Mouse (Mus musculus): ENCODE data around the gene Mslnl.

Gene Mslnl

GRCm38 (mm10) chr17:25744311-25744710 lies 8.5 kb downstream of the Mslnl start:
- no peak for DNase-seq (ENCODE audit: low spot score)

- DNase-seq (ENCODE audit: low spot score) = no peak
Measured at GRCm38 (mm10) chr17:25748238-25748637, 12.4 kb downstream of the Mslnl start.

- no peak for DNase-seq (ENCODE audit: low spot score)
Measured at GRCm38 (mm10) chr17:25749314-25749713, 13.5 kb downstream of the Mslnl start.

DNA sequence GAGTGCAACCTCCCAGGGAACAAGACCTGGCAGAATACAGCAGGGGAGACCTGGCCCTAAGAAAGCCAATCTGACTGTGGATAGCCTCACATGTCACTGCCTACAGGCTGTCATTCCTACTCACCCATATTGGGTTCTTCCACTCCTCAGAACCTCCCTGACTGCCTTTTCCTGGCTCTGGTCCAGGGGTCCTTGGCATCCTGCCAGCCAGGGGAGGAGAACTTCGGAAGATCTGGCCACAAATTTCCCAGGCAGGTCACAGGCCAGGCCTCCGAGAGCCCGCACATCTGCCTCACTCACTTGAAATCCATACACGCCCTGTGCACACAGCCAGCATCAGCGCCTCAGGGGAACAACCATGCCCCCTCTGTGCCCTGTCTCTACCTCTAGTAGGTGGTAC lies 15.6 kb downstream of the Mslnl start:
- no peak for DNase-seq (ENCODE audit: low spot score)

DNA sequence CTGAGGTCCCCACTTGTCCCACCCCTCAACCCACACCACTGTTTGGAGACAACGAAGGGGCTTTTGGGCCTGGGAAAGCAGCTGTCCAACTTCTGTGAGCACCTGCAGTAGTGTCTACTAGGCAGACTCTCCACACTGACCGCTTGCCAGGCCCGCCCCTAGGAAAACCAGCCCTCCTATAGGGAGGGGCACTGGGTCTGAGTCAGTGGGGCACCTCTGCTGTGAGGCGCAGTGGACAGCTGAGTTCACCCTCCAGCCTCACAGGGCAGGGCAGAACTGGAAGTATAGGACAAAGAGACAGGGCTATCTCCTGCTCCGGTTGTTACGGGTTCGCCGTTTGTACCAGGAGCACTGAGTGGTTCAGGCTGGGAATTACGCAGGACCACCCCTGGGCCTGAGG lies 18.4 kb downstream of the Mslnl start, which contains the start of gene Msln:
TSS of gene Msln (minus strand) at position 138 of the 400 bp plus-strand sequence.
- no peak for DNase-seq (ENCODE audit: low spot score)

DNA sequence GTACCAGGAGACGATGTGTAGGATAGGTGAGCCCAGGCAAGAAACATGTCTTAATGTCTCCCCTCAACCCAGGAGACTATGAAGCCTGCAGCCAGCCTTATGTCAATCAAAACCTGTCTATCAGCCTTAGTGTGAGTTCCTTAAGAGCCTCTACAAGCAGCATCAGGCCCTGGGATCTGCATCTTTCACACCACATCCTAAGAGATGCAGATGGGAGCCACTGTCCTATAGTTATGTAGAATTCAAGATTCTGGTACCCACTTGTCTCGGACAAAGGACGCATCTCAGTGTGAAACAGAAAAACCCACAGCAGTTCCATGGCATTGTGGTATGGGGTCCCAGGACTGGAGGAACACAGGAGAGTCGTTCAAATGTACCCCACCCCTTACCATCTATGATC lies 19.2 kb downstream of the Mslnl start:
- DNase-seq (ENCODE audit: low spot score) = no peak

DNA sequence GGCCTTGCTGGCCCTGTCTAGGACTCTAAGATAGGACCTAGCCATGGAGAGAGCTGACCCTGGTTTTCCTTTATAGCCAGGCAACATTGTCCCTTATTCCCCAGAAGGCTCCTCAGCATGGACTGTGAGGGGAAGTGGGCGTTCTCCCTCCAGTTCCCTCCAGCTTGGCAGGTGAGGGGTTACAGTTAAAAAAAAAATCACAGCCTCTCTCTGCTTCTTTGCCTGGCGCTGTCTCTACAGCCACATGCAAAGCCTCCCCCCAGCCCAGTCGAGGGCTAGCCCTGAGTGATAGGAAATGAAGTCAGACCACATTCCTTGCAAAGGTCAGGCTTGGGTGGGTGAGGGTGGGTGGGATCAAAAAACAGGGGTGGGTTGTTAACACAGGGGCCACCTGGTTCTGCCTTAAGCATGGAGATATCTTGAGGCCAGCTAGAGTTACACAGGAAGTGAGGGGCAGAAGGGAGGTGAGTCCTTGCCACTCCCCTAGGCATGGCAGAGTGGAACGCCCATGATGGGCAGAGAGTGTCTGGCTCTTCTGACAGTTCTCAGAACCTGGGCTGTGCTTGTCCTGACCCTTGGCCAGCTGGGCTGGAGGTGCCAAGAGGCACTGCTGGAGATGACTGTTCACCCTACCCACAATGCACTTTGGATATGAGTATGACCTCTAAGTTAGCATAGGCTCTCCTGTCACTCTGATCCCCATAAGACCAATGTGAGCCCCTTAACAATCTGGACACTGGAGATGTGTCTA lies 20.0 kb downstream of the Mslnl start:
- DNase-seq (ENCODE audit: low spot score) = no peak

DNA sequence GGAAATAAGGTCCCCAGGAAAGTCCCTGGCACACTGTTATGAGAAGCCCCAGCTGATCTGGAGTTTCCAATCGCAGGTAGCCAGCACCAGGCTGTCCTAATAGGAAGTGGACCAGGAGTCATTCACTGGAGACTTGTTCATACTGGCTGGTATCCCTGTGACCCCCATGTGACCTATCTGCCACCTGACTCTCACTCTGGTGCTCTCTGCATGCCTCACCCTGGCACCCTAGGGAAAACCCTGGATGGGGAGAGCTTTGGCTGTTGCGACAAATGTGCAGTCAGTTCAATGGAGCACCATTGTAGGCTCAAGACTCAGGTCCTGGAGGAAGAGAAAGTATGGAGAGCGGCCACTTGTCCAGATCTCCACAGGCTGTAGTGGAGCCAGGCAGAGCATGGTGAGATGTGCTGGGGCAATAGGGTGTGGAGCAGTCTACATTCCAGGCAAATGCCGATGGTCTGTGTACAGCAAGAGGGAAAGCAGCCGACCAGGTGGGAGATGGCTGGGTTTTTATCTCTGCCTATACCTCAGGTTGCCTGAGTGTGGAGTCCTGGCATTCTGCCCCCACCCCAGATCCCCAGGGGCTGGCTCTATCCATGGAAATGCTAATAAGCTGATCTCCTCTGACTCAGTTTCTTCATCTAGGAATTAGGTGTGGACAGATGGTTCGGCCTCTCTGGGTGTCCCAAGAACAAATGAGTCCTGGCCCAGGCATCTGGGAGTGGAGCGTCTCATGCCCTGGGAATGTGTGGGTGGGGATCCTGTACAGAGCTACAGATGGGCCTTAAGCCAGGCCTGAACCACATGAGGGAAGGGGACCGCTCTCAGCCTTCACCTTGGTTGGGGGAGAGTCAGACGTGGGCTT lies 20.8 kb downstream of the Mslnl start:
- DNase-seq (ENCODE audit: low spot score) = no peak

GRCm38 (mm10) chr17:25757691-25758090 lies 21.8 kb downstream of the Mslnl start:
- no peak for DNase-seq (ENCODE audit: low spot score)

GRCm38 (mm10) chr17:25760148-25760547 lies 24.3 kb downstream of the Mslnl start:
- no peak for DNase-seq (ENCODE audit: low spot score)

DNA sequence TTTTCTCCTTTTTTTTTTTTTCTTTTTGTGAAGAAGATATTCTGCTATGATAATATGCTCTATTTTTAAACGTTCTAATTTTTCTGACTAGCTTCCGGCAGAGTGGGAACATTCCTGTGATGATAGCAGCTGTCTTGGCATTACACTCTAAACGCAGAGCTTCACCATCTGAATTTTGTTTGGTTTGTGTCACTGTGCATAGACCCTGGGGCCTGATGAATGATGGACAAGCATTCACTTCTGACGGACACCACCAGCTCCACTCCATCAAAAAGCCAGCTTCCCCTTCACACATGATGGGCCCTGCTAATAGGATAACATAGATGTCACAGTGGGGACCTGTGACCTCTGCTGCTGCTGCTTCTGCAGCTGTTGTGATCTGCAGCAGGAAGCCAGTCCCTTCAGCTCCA lies 25.7 kb downstream of the Mslnl start:
- DNase-seq (ENCODE audit: low spot score) = no peak

DNA sequence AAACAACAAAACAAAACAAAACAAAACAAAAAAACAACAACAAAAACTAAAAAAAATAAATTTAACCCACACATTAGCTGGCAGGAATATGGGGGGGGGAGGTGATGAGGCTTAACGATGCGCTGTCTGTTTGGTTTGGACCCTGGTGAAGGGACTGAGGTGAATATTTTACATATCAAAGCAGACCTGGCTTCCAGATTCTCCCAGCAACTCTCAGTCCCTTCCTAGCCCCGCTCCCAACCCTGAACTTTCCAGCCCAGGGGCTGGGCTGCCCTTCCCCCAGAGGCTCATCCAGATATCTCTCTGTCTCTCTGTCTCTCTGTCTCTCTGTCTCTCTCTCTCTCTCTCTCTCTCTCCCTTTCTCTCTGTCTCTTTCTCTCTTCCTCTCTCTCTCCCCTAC lies 26.7 kb downstream of the Mslnl start:
- no peak for DNase-seq (ENCODE audit: low spot score)

DNA sequence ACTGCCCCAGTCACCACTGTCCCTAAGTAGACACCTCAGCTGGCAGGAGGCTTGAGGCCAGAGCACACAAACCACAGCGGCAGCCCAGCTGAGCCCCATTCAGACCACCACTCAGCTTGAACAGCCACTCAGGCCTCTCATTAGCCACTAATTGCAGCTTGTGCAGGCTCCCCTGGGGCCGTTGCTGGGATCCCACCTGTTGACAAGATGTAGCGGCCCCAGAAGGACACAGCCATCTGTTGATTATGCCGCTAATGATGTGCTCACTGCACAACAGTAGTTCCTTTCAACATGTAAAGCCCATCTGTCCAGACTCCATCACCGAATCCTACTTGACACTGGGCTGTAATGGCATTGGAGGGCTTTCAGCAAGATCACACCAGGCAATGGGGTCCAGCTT lies 30.0 kb downstream of the Mslnl start:
- DNase-seq (ENCODE audit: low spot score) = no peak

- DNase-seq (ENCODE audit: low spot score) = no peak
Measured at GRCm38 (mm10) chr17:25769331-25769730, 33.5 kb downstream of the Mslnl start.

DNA sequence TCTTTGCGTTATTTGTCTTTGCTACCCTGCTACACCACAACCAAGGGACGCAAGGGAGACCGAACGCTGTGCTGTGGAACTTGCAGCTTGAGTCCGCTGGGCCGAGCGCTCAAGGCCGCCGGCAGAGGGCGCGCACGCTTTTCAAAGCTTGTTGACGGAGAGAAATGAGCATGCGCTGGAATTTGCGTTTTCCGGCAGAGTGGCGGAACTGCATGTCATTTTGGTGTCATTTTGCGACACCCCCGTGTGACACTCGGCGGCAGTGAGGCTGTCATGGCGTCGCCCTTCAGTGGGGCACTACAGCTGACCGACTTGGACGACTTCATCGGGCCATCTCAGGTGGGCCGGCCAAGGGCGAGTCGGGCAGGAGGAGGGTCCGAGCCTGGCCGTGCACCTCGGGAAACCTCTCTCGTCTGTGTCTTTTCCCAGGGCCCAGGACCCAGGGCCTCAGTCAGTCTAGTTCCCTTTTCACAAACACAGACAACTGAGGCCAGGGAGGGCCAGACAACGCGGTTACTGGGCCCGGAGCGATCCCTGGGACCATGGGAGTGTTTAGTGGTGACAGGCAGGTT lies 37.8 kb downstream of the Mslnl start, which contains the start of gene Narfl:
TSS of gene Narfl (plus strand) at position 228 of the 572 bp plus-strand sequence.
- peak; percentile 95 for DNase-seq (ENCODE audit: low spot score)

DNA sequence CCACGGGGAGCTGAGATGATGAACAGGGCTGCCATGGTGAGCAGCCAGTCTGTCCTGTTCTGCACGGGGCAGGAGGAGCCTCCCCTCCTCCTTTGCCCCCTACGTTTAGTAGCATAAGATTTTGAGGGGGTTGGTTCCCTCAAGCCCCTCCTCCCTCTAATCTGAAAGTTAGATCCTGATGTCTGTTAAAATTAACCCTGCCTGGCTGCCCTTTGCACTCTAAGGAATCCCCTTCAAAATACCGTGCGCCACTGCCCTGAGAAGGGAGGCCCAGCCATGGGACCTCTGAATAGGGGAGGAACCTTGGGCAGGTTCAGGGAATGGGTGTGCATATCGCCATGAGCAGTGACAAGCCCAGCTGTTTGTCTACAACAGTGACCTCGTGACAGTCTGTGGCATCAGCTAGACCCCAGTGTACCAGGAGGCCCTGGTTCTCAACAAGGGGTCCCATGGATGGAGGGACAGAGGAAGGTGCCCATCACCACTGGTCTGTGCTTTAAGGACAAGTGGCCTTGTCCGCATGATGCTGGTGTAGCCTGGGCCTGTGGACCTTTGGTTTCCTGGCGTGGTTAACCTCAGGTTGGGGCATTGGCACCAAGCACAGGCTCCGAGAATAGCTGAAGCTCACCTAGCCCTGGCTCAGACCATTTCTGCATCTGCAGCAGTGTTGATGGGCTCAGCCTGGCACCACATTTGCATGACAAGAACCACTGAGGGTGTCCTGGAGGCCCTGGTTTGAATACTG lies 39.6 kb downstream of the Mslnl start:
- no peak for DNase-seq (ENCODE audit: low spot score)

- no peak for DNase-seq (ENCODE audit: low spot score)
Measured at GRCm38 (mm10) chr17:25777948-25778347, 42.1 kb downstream of the Mslnl start.

GRCm38 (mm10) chr17:25781339-25781738 lies 45.5 kb downstream of the Mslnl start:
- no peak for DNase-seq (ENCODE audit: low spot score)

DNA sequence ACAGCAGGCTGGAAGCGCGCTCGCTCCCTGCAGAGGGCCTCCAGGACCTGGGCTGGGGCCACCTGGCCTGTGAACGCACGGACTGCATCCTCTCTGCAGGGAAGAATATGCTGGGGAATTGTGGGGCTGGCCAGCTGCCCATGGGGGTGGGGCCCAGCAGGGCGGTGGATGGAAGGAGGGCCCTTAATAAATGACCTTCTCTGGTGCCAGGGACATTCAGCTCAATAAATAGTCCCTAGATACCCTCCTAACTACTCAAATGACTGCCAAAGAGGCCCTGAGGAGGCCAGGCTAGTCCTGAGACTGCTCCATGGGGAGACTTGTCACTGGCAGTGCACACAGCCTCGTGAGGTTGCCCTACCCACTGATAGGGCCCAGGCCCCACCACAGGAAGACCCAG lies 47.2 kb downstream of the Mslnl start:
- DNase-seq (ENCODE audit: low spot score) = no peak

DNA sequence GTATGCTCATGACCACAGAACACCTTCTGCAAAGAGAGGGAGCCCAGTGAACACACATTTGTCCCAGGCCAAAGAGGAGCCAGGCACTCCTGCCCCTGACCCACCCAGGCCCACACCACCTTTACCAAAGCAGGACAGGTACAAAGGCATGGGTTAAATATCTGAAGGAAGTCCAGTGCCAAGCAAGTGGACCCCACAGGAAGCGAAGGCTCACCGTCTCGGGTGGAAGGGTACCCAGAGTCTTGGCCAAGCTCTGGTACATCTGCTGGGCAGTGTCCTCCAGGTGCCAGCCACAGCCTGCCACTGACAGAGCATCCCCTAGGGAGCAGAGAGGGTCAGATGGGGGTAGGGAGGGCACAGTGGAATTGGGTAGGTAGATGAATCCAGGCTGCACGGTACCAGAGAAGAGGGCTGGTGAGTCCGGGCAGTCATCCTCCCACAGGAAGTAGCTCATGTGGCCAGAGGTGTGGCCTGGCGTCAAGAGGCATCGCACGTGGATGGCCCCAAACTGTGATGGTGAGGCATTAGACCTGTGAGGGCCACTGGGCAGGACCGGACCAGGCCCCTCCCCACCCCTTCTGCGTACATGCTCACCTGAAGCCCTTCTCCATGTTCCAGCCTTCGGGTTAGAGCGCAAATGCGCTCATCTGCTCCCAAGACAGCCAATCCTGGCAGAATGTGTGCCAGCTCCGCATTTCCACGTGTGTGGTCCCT lies 48.2 kb downstream of the Mslnl start:
- no peak for DNase-seq (ENCODE audit: low spot score)

DNA sequence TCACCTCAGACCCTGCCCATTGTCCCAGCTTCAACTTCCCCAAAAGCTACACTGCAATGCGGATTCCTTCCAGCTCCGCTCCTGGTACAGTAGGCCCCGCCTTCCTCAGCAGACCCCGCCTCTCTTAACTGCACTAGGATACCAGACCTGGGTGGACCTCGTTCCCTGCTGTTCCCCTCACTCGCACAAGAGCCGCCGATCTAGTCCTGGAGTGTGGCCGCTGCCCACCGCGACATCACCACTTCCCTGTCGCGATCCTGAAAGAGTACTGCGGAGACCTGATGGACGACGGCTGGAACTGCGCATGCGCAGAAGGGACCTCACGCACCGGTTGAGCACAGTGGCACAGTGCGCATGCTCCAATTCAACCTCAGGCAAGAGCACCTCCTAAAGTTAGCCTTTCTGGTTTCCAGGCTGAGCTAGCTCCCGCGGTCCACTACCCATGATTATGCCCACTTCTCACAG lies 49.5 kb downstream of the Mslnl start, which contains the start of gene Haghl:
TSS of gene Haghl (minus strand) at position 393 of the 465 bp plus-strand sequence.
- DNase-seq (ENCODE audit: low spot score) = peak; percentile 94

Measured in left cerebral cortex, adult 11 months (tissue).